Mouse (Mus musculus) lung, postnatal 0 days (tissue): ENCODE results near the gene Dus2. TPM values are rescaled to one million over a fixed set of nuclear protein-coding genes. Genes with fewer than 3 reads are reported as not detected.

Source experiments
- ATAC-seq: fragments of 200-750 bp; cut with Nextera tagmentation; 2 replicates; pipeline ENCODE4 v1.8.0; 2017; ENCODE audit warnings: moderate library complexity
- DNase-seq: peaks from one replicate; pipeline ENCODE4 v3.0.0-alpha.2; 2016; ENCODE audit warnings: low spot score
- H3K27ac ChIP-seq: fragments of 300-500 bp; sonication (generic); 2 replicates; pipeline ENCODE4 v1.5.1; 2014; ENCODE audit warnings: antibody characterized with exemption, mild to moderate bottlenecking, low read length, mixed read lengths
- H3K27me3 ChIP-seq: fragments of 300-500 bp; sonication (generic); replicated peaks from 2 replicates; pipeline ENCODE4 v1.6.1; 2014; ENCODE audit warnings: low read length, mixed read lengths; ENCODE audit not compliant: insufficient read depth
- H3K36me3 ChIP-seq: fragments of 300-500 bp; sonication (generic); 2 replicates; pipeline ENCODE4 v1.6.1; 2014; ENCODE audit warnings: low read length, mixed read lengths; ENCODE audit not compliant: insufficient read depth
- H3K4me1 ChIP-seq: fragments of 300-500 bp; sonication (generic); 2 replicates; pipeline ENCODE4 v1.6.1; 2014; ENCODE audit warnings: antibody characterized with exemption, low read depth, low read length, mixed read lengths; ENCODE audit not compliant: insufficient read depth
- H3K4me2 ChIP-seq: fragments of 300-500 bp; sonication (generic); replicated peaks from 2 replicates; pipeline ENCODE4 v1.6.1; 2014; ENCODE audit warnings: low read depth, mild to moderate bottlenecking, low read length, moderate library complexity, mixed read lengths
- H3K4me3 ChIP-seq: fragments of 300-500 bp; sonication (generic); 2 replicates; pipeline ENCODE4 v1.5.1; 2014; ENCODE audit warnings: low read depth, low read length
- H3K9ac ChIP-seq: fragments of 300-500 bp; sonication (generic); replicated peaks from 2 replicates; pipeline ENCODE4 v1.6.1; 2014; ENCODE audit warnings: low read depth, mild to moderate bottlenecking
- H3K9me3 ChIP-seq: fragments of 300-500 bp; sonication (generic); 2 replicates; pipeline ENCODE4 v1.6.1; 2016; ENCODE audit warnings: low read length, mixed read lengths
- CTCF ChIP-seq: IDR thresholded peaks from 2 replicates; pipeline ENCODE4 v1.5.1; 2016; ENCODE audit warnings: antibody characterized with exemption, mild to moderate bottlenecking
- EP300 ChIP-seq: IDR thresholded peaks from 2 replicates; pipeline ENCODE4 v1.6.1; 2016; ENCODE audit warnings: antibody characterized with exemption, mild to moderate bottlenecking, control low read depth
- WGBS: fragments of 180-500 bp; shearing (Covaris S2); extraction: QIAGEN DNeasy Blood & Tissue Kit; methylation state at CpG from one replicate; pipeline ENCODE4 v1.1.7; 2014; 5-methylcytosine and 5-hydroxymethylcytosine counted together
- polyA plus RNA-seq: library from polyadenylated mRNA; unstranded; fragments of >200 nt; fragmentation: Nextera tagmentation; extraction: Ambion mirVana; gene quantifications from 2 replicates; pipeline ENCODE4 v1.2.1, GENCODE M21; 2015

The Dus2 gene
- polyA plus RNA-seq, 1 experiment from 2014 or later: 7.4 TPM

DNA sequence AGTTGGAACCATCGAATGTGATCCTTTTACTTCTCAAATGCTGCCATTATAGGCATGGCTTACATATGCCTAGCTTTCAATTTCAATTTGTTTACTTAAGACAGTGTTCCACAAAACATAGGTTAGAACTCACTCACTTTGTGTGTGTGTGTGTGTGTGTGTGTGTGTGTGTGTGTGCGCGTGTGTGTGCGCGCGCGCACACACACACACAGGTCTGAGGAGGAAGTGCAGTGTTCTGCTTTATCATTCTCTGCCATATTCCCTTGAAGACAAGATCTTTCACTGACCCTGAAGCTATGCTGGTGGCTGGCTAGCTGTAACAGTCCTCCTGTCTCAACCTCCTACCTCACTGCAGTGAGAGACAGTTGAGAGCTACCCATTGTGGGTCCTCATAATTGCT, 71.9 kb downstream of the Dus2 start:
- Histone ChIP-seq H3K4me2 (no peak overlapping the region), H3K4me3 (no peak overlapping the region), H3K4me1 (peaks cover 10% of the 10 kb centered on the region; the same call in 1 of the 2 replicates), H3K9me3 (no peaks in the 10 kb centered on the region), H3K27ac (no peak overlapping the region), H3K27me3 (no peaks in the 10 kb centered on the region), H3K36me3 (no peaks in the 10 kb centered on the region), H3K9ac (no peak overlapping the region)
- no peak for ATAC-seq
- WGBS: 99% methylated on average over 7 of the region's 7 CpGs
- no peak for TF ChIP-seq CTCF
- TF ChIP-seq EP300: no peak
- no peak for DNase-seq

- TF ChIP-seq EP300 (no peak), CTCF (no peak)
- H3K9me3 ChIP-seq: no peaks in the 10 kb centered on the region
- DNase-seq: no peak
- H3K4me3 ChIP-seq: no peak overlapping the region
- WGBS: 87% methylated on average over 2 of the region's 2 CpGs
- no peaks in the 10 kb centered on the region for H3K36me3 ChIP-seq
- H3K4me1 ChIP-seq: peaks cover 1% of the 10 kb centered on the region; the same call in 1 of the 2 replicates
- no peaks in the 10 kb centered on the region for H3K27me3 ChIP-seq
- H3K4me2 ChIP-seq: no peak overlapping the region
- ATAC-seq: no peak
- H3K9ac ChIP-seq: no peak overlapping the region
- no peak overlapping the region for H3K27ac ChIP-seq
These were observed 75.6 kb downstream of the Dus2 start for GRCm38 (mm10) chr8:106066721-106067120.

DNA sequence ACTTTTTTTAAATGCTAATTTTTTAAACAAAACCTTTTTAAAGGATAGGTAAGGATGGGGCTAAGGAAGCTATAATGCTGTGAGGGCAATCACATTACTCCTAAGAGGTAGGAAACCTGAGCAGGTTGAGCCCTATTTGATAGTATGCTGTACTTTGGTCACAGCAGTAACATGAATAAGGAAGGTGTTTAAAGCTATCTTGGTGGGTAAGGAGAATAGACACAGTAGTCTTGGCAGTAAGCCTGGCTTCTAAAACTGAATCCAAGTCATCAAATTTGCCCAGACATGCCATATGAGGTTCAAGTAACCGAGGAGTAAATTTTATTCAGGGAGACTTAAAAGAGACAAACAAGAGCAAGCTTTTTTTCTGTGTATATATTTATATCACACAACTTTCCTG, 78.4 kb downstream of the Dus2 start:
- WGBS: 38% methylated on average over 1 of the region's 1 CpGs
- ATAC-seq: no peak
- Histone ChIP-seq H3K9ac (no peak overlapping the region), H3K4me2 (no peak overlapping the region), H3K27me3 (no peaks in the 10 kb centered on the region), H3K27ac (no peak overlapping the region), H3K4me3 (no peak overlapping the region), H3K36me3 (no peaks in the 10 kb centered on the region), H3K9me3 (no peaks in the 10 kb centered on the region), H3K4me1 (no peaks in the 10 kb centered on the region)
- TF ChIP-seq EP300: no peak
- TF ChIP-seq CTCF: no peak
- DNase-seq: no peak

DNA sequence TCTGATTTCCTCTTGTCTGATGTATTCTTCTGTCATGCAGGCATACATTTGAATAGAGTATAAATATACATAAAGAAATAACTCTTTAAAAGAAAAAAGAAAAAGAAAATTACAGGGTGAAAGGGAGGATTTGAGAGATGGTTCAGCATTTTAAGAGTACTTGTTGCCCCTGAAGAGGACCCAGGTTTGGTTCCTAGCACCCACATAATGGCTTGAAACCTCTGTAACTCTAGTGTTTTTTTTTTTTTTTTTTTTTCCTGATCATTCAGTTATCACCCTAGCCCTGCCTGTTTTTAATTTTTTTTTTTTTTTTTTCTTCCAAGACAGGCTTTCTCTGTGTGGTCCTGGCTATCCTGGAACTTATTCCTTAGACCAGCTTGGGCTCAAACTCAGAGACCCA, 81.0 kb downstream of the Dus2 start:
- TF ChIP-seq EP300 (no peak), CTCF (no peak)
- Histone ChIP-seq H3K27ac (no peak overlapping the region), H3K36me3 (no peaks in the 10 kb centered on the region), H3K4me3 (no peak overlapping the region), H3K27me3 (no peaks in the 10 kb centered on the region), H3K9ac (no peak overlapping the region), H3K9me3 (no peaks in the 10 kb centered on the region), H3K4me1 (no peaks in the 10 kb centered on the region), H3K4me2 (no peak overlapping the region)
- no peak for DNase-seq
- ATAC-seq: no peak

- no peak for DNase-seq
These were observed 83.1 kb downstream of the Dus2 start for GRCm38 (mm10) chr8:106074236-106074635.

DNA sequence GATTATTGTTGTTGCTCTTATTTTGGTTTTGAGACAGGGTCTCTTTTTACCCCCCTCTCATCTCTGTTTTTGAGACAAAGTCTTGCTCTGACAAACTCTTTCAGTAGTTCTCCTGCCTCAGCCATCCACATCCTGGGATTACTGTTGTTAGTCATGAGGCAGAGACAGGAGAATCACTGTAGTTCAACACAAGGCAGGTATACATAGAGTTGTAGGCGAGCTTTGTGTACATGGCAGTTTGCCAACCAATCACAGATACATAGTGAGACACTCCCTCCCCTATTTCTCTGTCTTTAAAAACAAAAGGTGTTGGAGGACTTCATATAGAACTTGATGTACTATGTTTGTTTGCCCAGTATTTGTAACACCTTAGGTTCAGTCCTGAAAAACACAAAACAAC, 83.5 kb downstream of the Dus2 start:
- Histone ChIP-seq H3K9me3 (no peaks in the 10 kb centered on the region), H3K27ac (no peak overlapping the region), H3K4me2 (no peak overlapping the region), H3K36me3 (peaks cover 4% of the 10 kb centered on the region; the same call in 1 of the 2 replicates), H3K4me3 (no peak overlapping the region), H3K27me3 (no peaks in the 10 kb centered on the region), H3K9ac (no peak overlapping the region), H3K4me1 (no peaks in the 10 kb centered on the region)
- DNase-seq: no peak
- TF ChIP-seq CTCF (no peak), EP300 (no peak)
- WGBS: 61% methylated on average over 1 of the region's 1 CpGs
- no peak for ATAC-seq

More at GRCm38 (mm10) chr8:106074236-106074635, 83.1 kb downstream of the Dus2 start:
- Histone ChIP-seq H3K4me1 (no peaks in the 10 kb centered on the region), H3K36me3 (peaks cover under 1% of the 10 kb centered on the region; the same call in 1 of the 2 replicates), H3K4me2 (no peak overlapping the region), H3K27me3 (no peaks in the 10 kb centered on the region), H3K4me3 (no peak overlapping the region), H3K9me3 (no peaks in the 10 kb centered on the region), H3K27ac (no peak overlapping the region), H3K9ac (no peak overlapping the region)
- ATAC-seq: no peak
- TF ChIP-seq EP300 (no peak), CTCF (no peak)

- peak; percentile 56 for TF ChIP-seq CTCF
- TF ChIP-seq EP300: no peak
- H3K4me3 ChIP-seq: no peak overlapping the region
- no peak overlapping the region for H3K9ac ChIP-seq
- H3K27me3 ChIP-seq: no peaks in the 10 kb centered on the region
- ATAC-seq: no peak
- peak; percentile 54 for DNase-seq
- 63% methylated on average over 9 of the region's 9 CpGs for WGBS
- H3K36me3 ChIP-seq: peaks cover 4% of the 10 kb centered on the region; the same call in 1 of the 2 replicates
- H3K4me2 ChIP-seq: no peak overlapping the region
- no peaks in the 10 kb centered on the region for H3K4me1 ChIP-seq
- no peak overlapping the region for H3K27ac ChIP-seq
- no peaks in the 10 kb centered on the region for H3K9me3 ChIP-seq
These were observed 84.2 kb downstream of the Dus2 start for GRCm38 (mm10) chr8:106075161-106075862.
